In the genomic region with DNA sequence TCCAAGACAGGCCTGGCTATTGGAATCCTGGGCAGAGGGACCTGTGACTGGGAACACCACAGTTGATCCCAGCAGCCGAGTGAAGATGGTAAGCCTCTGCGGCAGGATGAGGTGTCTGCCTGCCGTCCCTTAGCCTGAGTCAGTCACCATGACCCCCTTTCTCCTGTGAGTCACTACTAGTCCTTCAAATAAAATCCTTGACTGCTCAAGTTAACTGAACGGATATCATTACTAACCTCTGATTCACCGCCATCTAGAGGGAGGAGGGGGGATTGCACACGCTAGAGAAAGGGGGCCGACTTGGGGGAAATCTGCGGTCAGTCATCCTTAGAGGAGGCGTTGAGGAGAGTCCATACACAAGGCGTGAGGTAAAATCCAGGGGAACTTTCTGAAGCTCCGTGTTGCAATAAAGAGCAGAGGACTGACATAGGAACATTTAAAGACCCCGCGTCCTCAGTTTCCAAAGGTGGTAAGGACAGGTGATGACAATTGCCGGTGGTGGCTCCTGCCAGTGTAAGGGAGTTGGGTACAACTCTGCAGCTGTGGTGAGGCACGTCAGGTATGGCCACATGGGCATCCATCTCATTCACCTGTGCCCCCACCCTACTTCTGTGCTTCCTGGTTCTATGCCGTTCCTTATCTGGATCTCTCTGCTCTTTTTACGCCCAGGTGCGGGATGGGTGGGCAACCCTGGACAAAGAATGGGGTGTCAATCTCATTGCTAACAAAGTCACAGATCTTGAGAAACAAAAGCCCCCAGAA, we compare ENCODE assay signal across 8 mouse cellular contexts. TPM values are rescaled to one million over a fixed set of nuclear protein-coding genes. Genes with fewer than 3 reads are reported as not detected.
DNase-seq lines count a peak whose midpoint lies in the region; ATAC-seq and TF ChIP-seq lines count a peak whose summit lies in the region.

No protein-coding gene starts in this region.

- TF ChIP-seq CTCF in bone marrow, adult 2 months (IDR thresholded peaks at IDR 0.05; ENCODE audit: control insufficient read depth, insufficient read depth, low read length) = peak; percentile 25; the same call in 1 of the 2 replicates

- 28% methylated on average over 18 of the region's 18 CpGs for WGBS in bone marrow, adult 2 months
- 32% methylated on average over 18 of the region's 18 CpGs for WGBS in embryonic facial prominence, embryonic 13.5 days

- H3K4me3 ChIP-seq in bone marrow, adult 2 months (replicated peaks; ENCODE audit: control insufficient read depth, low read depth, low read length) = no peak overlapping the region
- H3K4me3 ChIP-seq in embryonic facial prominence, embryonic 13.5 days = no peak overlapping the region

- H3K9me3 ChIP-seq in embryonic facial prominence, embryonic 13.5 days = no peaks in the 10 kb centered on the region

- no peaks in the 10 kb centered on the region for H3K36me3 ChIP-seq in embryonic facial prominence, embryonic 13.5 days

- H3K27ac ChIP-seq in bone marrow, adult 2 months (ENCODE audit: control insufficient read depth, insufficient read depth, low read depth, low read length, poor library complexity) = no peak overlapping the region
- no peak overlapping the region for H3K27ac ChIP-seq in embryonic facial prominence, embryonic 13.5 days

- H3K4me2 ChIP-seq in embryonic facial prominence, embryonic 13.5 days = peak overlapping the region; percentile 48

- no peak overlapping the region for H3K9ac ChIP-seq in embryonic facial prominence, embryonic 13.5 days

- ATAC-seq in embryonic facial prominence, embryonic 13.5 days (ENCODE audit: insufficient number of reproducible peaks, insufficient read depth, low FRiP score, low TSS enrichment, low read depth) = no peak
- ATAC-seq in hematopoietic stem cell, adult 5-6 weeks (replicated peaks in 1 of 2; ENCODE audit: insufficient read depth in 1 of 2, low FRiP score in 2 of 2, low TSS enrichment in 1 of 2, low read depth in 1 of 2, poor library complexity in 2 of 2, severe bottlenecking in 2 of 2) = peak; percentile 14 to 40; a peak in 2 of 4 replicates

- DNase-seq in gastrocnemius, adult 18-20 months (ENCODE audit: low spot score) = peak; percentile 31
- DNase-seq in gastrocnemius, postnatal 25 days = no peak
- peak; percentile 40 for DNase-seq in layer of hippocampus, adult 9-10 months (ENCODE audit: low spot score)
- peak; percentile 64 for DNase-seq in lung, postnatal 14 days
- DNase-seq in retina, postnatal 1 day = peak; percentile 85

- no peak for TF ChIP-seq POLR2A in bone marrow, adult 2 months (IDR thresholded peaks at IDR 0.05; ENCODE audit: borderline replicate concordance, control insufficient read depth, low read depth, low read length)

- peaks cover 49% of the 10 kb centered on the region for H3K27me3 ChIP-seq in embryonic facial prominence, embryonic 13.5 days

- H3K4me1 ChIP-seq in bone marrow, adult 2 months (ENCODE audit: control insufficient read depth, insufficient read depth, low read length) = no peaks in the 10 kb centered on the region
- H3K4me1 ChIP-seq in embryonic facial prominence, embryonic 13.5 days = peaks cover 8% of the 10 kb centered on the region; the same call in 1 of the 2 replicates

RNA-seq across cellular contexts. Expression of a gene that starts 36.6 kb away (rescaled TPM):
- total RNA-seq in gastrocnemius, adult 18-20 months (2021) = 10 to 100 TPM in 1 of 2 experiments, under 1 TPM in 1; 0.48 to 13.2 TPM
- total RNA-seq in gastrocnemius, postnatal 25 days (2021) = 10 to 100 TPM in 1 of 2 experiments, under 1 TPM in 1; 0.26 to 16.0 TPM
- polyA plus RNA-seq in bone marrow, adult 2 months (2011; ENCODE audit: insufficient read depth, insufficient read length, low replicate concordance, missing spikeins) = not detected in 2 replicates
- polyA plus RNA-seq in embryonic facial prominence, embryonic 13.5 days (2015; fragmentation: Nextera tagmentation; extraction: Ambion mirVana) = not detected in 2 replicates
- total RNA-seq in hematopoietic stem cell, adult 5-6 weeks (2017) = not detected in 2 replicates
